Mouse (Mus musculus) pancreas, adult 10 weeks (tissue): Measurements from ENCODE around the gene Cyb561a3. TPM values are rescaled to one million over a fixed set of nuclear protein-coding genes. Genes with fewer than 3 reads are reported as not detected.

ENCODE experiments used
- polyA plus RNA-seq: library from polyadenylated mRNA; stranded (reverse); fragments of 350-450 nt; fragmentation: Illumina TruSeq; extraction: RNeasy Lipid Tissue Mini Kit (QIAGEN cat#74804); gene quantifications from one replicate; pipeline ENCODE4 v1.2.3, GENCODE M21; 2015; ENCODE audit warnings: low read depth, low replicate concordance; ENCODE audit not compliant: insufficient read depth

Cyb561a3 gene
- 5.5 TPM for polyA plus RNA-seq

DNA sequence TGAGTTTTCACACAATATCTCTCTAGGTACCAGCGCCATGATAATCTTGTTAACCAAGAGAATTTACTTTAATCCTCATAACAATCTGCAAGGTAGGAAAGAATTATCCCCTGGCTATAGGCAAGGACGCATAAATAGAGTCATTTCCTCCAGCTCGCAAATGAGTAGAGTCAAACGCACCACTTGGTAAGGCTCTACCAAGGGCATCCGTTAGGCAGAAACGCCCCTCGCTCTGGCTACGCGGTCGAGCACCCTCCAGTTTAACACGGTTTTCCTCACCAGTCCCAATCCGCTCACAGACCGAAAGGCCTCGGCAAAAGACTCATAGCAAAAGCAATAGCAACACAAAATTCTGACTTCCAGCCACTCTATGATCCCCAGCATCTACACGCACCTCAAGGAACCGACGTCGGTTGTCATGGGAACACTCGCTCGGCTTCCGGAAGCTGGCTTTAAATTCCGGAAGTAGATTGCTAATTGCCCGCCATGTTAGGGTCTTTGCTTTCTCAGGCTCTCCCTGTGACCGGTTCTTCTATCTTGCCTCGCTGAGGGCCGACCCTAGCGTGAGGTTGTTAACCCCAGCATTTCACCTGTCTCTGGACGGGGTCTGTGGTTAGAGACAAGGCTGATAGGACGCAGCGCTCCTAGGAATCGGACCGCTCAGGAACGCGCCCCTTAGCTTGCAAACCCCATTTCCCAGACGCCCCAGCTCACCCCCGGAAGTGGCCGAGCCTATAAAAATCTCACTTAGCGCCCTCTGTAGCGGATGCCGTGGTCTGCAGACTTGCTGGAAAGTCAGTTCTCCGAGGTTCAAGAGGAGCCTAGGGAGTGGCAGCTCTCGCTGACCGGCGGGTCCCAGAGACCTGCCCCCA is at the start of gene Cyb561a3, which contains the start of gene Tmem138:
Gene Cyb561a3 (plus strand): TSS at position 483 of the 872 bp plus-strand sequence.
Gene Tmem138 (minus strand): TSS at position 673 of the 872 bp plus-strand sequence.

DNA sequence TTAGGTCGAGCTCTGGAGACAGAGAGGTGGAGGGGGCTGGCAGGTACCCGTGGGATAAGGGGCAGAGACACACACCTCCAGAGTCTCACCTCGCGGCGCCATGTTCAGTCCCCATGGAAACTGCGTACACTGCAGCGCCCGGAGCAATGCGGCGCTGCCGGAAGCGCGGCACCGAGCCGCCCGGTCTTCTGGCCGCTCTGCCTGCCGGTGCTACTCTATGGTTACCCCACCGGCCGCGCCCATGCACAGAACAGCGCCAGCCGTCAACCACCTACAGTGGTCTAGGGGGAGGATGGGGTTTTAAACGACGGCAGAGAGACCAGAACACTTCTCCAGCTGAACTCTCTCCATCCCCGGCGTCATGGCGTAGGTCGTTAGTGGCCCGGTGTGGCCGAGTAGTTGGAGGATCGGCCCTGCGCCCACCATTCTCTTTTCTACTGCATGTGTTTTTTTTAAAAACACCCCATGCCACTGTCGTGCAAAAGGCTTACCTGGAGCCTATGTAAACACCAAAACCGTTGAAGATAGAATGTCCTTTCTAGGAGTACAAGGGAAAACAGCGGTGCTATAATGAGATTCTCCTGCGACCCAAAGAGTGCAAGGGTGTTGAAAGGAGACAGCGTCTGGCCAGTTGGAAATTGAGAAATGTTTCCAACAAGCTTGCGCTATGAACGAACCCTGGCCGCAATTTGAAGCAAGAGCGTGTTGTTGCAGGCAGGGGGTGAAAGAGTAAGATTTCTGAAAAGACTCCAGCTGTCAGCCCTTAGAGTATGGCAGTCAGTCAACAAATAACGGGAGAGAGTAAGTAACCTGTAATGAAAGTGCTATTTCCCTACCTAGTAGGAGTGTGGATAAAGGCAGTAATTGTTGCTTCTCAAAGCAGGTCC is 21.1 kb upstream of the Cyb561a3 start, which contains the start of gene Tmem216:
Gene Tmem216 (minus strand): TSS at position 615 of the 887 bp plus-strand sequence.

DNA sequence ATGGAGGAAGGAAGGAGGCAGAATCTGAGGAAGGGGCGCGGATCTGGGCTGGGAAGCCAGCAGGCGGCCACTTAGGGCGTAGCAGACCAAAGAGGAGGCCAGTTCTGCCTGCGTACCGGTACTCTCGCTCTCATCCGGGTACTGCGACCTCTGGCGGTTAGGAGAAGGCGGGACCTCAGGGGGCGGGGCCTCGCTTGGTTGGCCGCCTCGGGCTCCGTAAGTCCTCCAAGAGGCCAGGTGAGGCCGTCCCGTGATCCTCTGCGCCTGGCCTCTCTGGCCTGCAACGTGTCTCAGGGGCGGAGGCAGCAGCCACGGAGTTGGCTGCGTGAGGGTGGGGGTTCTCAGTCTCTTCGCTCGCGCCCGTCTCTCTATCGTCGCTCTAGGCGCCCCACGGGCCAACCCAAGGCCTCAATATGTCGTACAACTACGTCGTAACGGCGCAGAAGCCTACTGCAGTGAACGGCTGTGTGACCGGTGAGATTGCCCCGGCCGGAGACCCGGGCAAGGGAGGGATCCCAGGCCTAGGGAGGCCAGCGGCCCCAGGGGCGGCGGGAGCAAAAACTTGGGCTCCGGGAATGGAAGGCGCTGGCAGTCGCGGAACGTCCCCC is 28.4 kb downstream of the Cyb561a3 start, which contains the start of the genes Ddb1 and Tkfc:
Gene Ddb1 (plus strand): TSS at position 35 of the 608 bp plus-strand sequence.
Gene Tkfc (minus strand): TSS at position 362 of the 608 bp plus-strand sequence.

DNA sequence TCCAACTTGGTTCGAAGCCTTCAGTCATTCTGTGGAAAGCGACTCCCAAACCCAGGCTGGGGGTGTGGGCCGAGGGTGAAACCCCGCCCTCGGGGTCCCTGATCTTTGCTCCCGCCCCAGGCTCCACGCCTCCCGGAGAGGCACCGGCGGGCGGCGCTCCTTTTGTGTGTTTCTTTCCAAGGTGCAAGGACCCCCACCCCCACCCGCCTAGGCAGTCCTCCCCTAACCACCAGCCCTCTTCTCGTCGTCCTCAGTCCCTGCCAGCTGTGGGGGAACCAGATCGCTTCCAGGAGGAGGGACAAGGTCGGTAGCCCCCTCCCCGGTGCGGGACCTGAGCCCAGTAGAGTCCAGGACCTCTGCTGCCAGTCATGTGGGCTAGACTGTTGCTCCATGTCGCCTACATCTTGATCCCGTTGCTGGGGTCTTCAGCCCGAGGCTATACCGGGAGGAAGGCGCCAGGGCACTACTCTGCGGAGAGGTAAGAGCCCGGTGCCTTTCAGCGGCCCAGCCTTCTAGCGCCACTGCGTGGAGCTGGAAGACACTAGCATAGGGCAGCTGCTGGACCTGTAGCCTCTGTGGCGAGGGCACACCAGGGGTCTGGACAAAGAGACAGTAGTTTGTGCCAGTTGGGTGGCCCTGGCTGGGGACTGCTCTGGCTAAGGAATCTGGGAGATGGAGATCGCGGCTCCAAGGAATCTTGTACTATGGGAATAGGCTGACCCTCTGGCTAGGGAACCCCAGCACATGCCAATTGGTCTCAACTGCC is 57.3 kb downstream of the Cyb561a3 start, which contains the start of gene Vwce:
Gene Vwce (plus strand): TSS at position 108 of the 766 bp plus-strand sequence.

Other genes with a start within 250 kb of the Cyb561a3 start
- 5.5 TPM for gene Syt7, start 188.1 kb upstream of the Cyb561a3 start, polyA plus RNA-seq
- gene Lrrc10b, start 119.7 kb upstream of the Cyb561a3 start, polyA plus RNA-seq, result 2.6 TPM
- gene Ppp1r32, start 94.2 kb upstream of the Cyb561a3 start, polyA plus RNA-seq, result not detected
- gene Cpsf7, start 51.9 kb upstream of the Cyb561a3 start, polyA plus RNA-seq, result 20.4 TPM
- 6.8 TPM for gene Sdhaf2, start 51.0 kb upstream of the Cyb561a3 start, polyA plus RNA-seq
- gene Tmem216, start 20.9 kb upstream of the Cyb561a3 start, polyA plus RNA-seq, result 4.2 TPM
- 2.2 TPM for gene Tmem138, start 190 bp downstream of the Cyb561a3 start, polyA plus RNA-seq
- gene Ddb1, start 28.2 kb downstream of the Cyb561a3 start, polyA plus RNA-seq, result 37.8 TPM
- 3.4 TPM for gene Tkfc, start 28.5 kb downstream of the Cyb561a3 start, polyA plus RNA-seq
- not detected for gene Vwce, start 57.0 kb downstream of the Cyb561a3 start, polyA plus RNA-seq
- not detected for gene Pga5, start 100.9 kb downstream of the Cyb561a3 start, polyA plus RNA-seq
- gene Vps37c, start 111.6 kb downstream of the Cyb561a3 start, polyA plus RNA-seq, result 9.0 TPM
- 0.52 TPM for gene Cd5, start 161.8 kb downstream of the Cyb561a3 start, polyA plus RNA-seq